Mouse (Mus musculus): Measurements from ENCODE around the gene Egf. TPM values are rescaled to one million over a fixed set of nuclear protein-coding genes. Genes with fewer than 3 reads are reported as not detected.
"Not testable (repeated sequence)": the region's sequence is repeated elsewhere in the genome, so short reads cannot be mapped to it uniquely, and the experiment has no call there.

Gene Egf
- 1 to 10 TPM; 3.8 to 4.5 TPM for total RNA-seq (2021)
- long read RNA-seq, experiment 1, partial matches to known transcripts = 0 of 2 reads
- long read RNA-seq, experiment 1, other reads (novel, unspliced or antisense) = 2 of 2 reads
- long read RNA-seq, experiment 2, partial matches to known transcripts = 0 of 2 reads
- long read RNA-seq, experiment 2, other reads (novel, unspliced or antisense) = 1 of 2 reads

DNA sequence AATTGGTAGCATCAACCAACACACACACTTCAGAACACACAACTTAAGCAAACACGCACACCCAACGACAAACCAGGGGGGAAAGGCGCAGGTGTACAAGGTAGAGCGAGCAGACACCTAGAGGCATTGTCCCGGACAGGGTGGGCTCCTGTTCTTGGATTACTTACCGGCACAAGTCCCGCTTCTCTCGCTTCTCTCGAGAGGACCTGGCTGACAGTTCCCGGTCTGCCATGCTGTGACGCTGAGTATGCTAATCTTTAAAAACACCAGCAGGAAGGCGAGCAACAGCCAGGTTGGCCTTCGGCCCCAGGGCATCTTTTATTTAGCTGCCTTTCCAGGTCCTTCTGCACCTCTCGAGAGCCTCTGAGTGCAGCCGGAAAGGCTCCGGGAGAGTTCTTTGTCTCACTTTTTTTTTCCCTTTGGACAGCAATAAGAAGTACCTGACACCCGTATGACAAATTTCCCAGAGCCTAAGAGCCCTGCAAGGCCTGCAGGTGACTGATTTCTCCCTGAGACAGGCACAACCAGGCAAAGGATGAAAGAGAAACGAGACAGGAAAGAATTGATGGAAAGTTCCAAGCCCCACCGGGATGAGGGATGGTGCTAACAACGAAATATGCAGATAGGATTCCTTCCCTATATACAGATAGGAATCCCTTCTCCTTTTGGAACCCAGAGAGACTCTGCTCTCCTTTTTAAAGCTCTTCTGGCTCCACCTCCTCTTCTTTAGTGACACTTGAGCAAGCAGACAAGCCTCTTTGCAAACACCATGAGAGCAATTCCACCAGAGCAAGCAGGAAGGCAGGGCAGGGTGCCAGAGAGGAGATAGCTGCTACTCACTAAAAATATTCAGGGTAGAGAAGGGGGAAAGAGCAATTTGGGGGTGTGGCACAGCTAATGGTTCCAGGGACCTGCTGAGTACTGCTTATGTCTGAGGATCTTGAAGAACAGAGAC lies at the start of gene Egf:
TSS of gene Egf (minus strand) at position 667 of the 955 bp plus-strand sequence.
- no peak for DNase-seq (ENCODE audit: low spot score in 2 of 2)

DNA sequence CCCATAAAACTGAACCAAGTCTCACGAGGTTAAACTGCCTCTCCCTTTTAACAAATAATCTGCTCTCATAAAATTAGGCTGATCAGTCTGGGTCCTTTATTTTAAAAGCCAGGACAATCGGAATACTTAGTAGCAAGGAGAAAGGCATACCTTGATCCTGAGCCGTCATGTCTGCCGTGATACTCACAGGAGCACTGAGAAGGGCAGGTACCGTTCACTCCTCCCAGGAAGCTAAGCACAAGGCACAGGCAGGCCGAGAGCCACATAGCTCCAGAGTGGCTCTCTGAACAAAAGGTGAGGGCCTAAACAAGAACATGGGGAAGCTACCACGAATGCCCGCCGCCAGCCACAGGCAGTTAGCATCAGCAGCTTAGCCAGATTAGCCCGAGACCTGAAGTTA lies 48.6 kb upstream of the Egf start, which contains the start of gene Lrit3:
TSS of gene Lrit3 (minus strand) at position 266 of the 400 bp plus-strand sequence.
- DNase-seq (ENCODE audit: low spot score in 2 of 2) = no peak

DNA sequence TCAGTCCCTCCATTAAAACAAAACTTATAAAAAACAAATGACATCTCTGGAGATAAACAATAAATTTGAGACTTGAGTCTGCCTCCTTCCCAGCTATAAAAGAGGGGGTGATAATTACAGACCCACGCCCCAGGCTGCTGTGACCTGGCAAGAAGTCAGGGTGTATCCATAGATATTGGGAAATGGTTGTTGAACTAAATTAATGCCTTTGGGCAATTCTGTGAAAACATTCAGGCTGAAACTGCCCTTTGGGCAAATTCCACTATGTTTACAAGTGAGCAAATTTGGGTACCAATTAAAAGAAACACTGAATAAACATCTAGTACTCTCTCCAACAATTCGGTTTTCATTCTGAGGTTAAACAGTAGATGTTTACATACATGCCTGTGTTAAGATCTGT lies 43.9 kb upstream of the Egf start:
- DNase-seq (ENCODE audit: low spot score in 2 of 2) = no peak

DNA sequence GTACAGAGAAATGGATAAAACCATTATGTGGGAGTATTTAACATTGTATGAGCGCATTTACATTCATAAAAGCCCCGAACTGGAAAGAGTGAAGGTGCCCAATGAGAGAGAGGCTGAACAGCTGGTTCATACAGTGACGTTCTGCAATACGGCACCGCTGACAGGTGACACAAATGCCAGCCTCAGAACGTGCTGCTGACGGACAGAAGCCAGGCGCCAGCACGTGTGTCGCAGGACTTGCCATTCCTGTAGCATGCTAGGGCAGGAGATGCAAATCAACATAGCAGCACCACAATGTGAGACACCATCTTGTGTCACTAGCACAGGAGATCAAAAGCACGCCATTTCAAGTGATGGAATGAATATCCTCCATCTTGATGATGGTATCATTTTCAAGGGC lies 43.4 kb upstream of the Egf start:
- DNase-seq (ENCODE audit: low spot score in 2 of 2) = no peak

DNA sequence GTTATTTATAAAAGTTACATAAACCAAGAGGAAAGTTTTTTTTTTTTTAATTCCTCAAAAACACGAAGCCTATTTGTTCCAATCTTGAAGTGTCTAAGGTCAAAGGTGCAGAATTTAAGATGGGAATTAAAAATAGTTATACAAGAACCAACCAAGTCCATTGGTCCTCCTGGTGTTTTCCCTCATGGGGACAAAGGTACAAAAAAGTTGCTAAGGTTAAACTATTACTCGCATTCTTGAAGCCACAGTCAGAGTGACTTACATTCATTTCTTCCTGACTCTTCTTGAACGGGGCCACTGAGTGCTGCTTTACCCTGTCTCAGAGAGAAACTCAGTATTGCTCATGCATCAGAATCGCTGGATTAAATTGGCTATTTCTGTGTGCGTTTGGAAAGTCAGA lies 42.2 kb upstream of the Egf start:
- DNase-seq (ENCODE audit: low spot score in 2 of 2) = no peak

DNA sequence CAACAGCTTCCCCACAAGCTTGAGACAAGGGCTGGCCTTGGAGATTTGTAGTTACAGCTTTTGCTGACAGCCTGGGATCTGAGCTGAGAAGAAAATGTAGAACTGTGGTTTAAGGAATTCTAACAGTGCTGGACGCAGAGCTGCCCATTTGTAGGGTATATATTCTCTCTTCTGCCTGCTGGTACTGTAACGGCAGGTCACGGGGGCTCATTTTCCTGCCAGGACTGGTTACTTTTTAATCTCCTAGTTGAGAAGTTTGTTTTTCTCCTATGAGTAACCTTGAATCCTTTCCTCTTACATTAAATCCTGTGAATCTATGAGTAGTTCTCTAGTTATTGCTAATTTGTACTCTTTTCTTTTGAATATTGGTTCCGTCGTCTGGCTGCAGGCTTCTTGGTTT lies 38.7 kb upstream of the Egf start:
- DNase-seq (ENCODE audit: low spot score in 2 of 2) = no peak

DNA sequence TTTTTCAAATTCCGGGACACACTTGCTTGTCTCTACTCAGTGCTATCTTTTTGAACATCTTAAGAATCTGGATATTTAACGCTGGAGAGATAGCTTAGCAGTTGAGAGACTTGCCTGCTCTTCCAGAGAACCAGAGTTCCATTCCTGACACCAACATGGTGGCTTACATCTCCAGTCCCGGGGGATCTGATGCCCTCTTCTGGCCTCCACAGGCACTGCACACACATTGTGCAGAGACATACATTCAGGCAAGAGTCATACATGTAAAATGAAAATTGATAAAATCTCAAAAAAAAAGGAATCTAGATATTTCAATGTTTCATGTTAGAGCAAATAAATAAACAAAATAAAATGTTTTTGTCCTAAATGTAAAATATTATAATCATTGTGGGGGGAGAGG lies 27.6 kb upstream of the Egf start:
- DNase-seq (ENCODE audit: low spot score in 2 of 2) = no peak

DNA sequence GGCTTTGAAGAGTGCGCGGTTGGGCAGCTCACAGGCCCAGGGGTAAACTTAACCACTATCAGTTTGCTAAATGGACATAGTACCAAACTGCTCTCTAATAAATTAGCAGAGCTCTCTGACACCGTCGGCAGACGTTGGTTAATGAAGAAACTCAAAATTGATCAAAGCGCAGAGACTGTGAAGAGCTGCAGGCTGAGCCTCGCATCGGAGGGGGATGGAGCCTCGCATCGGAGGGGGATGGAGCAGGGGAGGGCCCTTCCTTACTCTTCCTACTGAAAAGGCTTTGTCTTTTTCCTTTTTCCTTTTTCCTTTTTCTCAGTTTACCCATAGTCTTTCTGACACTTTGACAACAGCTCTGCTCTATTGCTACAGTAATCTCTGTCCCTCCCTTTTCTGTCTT lies 26.3 kb upstream of the Egf start:
- DNase-seq (ENCODE audit: low spot score in 2 of 2) = no peak

DNA sequence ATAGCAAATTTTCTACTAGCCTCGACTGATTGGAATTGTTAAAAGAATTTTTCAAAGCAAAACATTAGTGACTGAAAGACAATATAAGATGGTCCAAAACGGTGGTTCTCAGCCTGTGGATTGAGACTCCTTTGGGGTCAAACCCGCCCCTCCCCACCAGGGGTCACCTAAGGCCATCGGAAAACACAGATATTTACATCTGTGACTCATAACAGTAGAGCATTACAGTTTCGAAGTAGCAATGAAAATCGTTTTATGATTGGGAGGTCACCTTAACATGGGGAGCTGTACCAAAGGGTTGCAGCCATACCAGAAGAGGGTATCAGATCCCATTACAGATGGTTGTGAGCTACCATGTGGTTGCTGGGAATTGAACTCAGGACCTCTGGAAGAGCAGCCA lies 16.1 kb upstream of the Egf start:
- DNase-seq (ENCODE audit: low spot score in 2 of 2) = no peak

DNA sequence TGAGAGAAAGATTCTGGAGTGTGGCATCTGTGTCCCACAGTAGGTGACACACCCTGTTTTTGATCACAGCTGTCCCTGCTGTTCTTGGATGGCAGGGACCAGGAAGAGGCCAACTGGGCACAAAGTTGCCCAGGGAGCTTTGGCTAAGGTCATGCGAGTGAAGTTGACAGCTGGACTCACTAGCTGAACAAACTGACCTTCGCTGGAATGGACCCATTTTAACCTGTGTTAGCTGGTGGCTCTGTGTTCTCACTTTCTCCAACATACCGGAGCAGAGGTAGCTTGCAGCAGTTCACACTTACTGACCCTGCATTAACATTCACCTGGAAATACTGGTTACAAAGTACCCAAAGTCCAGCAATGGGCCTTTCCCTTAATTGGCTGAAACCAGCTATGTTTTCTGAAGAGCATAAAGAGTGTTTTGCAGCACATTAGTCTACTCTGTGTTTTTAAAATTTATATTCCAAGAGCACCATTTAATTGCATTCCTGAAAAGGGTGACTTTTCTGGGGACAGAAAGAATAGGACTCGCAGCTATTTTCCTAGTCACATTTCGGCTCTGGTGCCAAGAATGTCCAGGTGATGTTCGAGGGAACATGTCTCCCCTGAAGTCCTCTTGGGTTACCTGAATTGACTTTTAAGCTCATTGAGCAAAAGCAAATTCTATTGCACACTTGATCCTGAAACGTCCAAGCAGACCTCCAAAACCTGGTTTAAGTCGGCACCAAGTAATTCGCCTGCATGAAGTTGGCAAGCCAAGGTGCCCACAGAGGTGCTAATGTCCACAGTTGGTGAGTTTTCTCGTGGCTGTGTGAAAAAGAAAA lies 12.1 kb upstream of the Egf start:
- DNase-seq (ENCODE audit: low spot score in 2 of 2) = no peak

DNA sequence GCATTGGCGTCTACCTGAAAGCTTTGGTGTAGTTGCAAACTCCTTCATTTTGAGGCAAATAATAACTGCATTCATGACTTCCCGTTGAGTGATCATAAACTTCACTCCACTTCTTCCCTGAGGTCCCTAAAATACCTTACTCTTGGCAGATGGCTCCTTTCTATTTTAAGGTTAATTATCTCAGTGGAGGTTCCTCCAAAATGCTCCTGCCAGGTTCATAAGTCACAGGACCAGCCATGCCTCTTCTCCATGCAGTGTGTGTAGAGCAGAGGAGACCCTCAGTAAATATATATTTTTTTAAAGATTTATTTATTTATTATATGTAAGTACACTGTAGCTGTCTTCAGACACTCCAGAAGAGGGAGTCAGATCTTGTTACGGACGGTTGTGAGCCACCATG lies 11.0 kb upstream of the Egf start:
- DNase-seq (ENCODE audit: low spot score in 2 of 2) = no peak

DNA sequence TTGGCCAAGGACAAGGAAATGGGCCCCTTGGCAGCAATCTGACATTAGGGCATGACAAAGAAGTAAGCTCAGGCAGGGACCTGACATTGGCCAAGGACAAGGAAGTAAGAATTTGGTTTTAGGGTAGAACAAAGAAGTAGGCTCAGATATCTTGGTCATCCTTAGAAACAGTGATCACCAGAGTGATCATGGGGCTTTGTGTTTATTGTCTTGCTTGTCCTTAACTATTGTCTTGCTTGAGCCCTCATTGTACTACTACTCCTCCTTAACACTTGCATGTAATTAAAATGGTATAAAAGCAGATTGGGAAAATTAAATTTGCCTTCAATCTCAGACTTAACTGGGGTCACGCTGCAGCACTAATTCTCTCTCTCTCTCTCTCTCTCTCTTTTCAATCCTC lies 2.5 kb upstream of the Egf start:
- not testable (repeated sequence) for DNase-seq (ENCODE audit: low spot score in 2 of 2)

DNA sequence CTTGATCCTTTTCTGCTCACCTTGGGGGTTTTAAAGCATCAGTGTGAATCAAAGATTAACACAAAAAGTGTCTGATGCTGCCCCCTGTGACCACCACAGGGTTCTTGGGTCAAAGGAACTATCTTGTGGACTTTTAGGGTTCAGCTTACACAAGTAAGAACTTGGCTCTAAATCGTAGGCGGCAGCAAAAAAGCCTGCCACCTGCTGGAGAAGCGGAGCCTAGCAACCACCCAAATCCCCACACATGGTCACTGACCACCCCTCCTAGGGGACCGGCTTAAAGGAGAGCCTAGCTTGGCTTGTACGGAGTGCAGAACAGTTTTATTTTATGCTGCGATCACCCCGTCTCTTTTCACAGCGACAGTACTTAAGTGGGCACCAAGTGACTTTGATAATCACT lies 10.3 kb downstream of the Egf start:
- no peak for DNase-seq (ENCODE audit: low spot score in 2 of 2)

DNA sequence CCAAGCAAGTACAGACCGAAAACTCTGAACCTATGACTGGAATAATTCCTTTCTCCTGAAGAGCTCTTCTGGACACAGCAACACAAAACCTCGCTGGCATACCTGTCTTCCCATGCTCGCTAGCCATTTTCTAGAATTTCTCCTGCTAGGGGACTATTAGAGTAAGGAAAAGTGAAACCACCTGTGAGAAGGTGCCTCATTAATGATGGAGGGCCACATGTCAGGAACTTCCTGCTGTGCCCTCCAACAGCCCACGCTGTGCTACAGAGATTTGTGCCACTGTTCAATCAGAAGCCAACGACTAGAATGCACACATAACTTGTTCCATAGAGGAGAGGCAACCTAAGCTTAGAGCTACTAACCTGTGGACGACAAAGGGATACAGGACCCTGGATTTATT lies 12.3 kb downstream of the Egf start:
- DNase-seq (ENCODE audit: low spot score in 2 of 2) = no peak

DNA sequence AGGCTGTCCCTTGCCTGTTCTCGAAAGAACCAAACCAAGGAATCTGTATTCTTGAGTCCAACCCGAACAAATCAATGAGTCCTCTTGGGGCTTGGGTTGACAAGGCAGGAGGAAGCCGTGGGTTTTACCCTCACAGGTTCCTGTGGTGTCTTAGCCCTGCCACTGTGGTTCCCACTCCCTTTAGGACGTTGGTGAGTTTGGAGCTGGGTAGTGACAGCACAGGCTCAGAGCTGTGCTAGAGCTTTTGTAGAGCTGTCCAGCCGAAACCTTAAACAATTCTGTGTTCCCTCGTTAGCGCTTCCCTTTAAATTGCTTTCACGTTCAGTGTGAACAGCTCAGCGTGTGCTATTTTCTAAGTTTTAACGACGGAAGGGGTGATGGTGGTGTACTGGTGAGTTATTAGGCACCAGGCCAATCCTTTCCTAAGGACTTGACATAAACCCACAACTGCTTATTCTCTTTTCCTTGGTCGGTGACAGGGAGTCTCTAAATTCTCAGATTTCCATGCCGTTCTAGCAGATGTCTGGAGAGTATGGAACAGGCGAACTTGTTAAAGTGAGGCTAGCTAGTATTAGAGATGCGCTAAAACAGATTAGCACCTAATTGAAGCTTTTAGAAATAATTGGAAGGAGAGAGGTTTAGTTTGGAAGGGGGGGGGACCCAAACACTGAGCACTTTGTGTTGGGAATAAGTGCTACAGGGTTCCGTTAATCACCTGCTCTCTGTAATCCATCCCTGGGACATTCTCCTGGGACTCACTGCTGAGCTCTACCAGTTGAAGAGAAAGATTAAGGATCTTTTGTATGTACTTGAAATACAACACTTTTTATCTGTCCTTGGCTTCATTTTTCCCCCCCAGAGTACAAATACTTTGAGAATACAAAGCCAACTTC lies 16.6 kb downstream of the Egf start:
- DNase-seq (ENCODE audit: low spot score in 2 of 2) = no peak

DNA sequence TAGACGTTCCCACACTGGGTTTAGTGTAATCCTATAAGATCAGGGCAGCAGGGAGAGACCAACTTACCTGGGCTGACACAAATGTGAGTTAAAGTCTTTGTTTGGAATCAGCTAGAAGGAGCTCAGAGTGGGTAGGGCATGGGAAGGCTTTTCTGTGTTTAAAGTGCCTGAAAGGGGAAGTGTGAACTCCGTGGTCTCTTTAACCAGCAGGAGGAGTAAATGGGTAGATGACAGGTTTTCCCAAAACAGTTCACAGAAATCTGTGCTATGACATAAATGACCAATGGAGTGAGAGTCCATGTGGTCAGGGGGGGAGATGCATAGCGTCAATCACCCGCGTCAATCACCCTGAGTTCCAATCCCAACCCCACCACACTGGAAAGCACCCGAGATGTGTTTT lies 23.5 kb downstream of the Egf start:
- DNase-seq (ENCODE audit: low spot score in 2 of 2) = no peak

DNA sequence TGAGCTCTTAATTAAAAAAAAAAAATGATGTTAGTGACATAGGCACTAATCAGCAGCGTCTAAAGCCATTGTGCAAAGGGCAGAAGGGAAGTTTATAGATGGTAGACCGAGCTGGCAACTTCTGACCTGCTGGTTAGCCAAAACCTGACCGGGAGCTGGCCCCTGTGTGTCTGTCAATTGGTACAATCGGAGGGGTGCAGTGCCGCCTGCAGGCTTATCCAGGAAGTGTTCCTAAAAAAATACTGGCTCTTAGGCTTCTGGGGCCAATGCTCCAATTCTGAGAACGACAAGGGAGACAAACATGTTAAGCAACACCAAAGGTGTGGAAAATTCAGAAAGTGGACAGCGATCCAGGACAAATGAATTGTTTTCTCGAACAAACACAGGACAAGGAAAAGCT lies 24.7 kb downstream of the Egf start:
- no peak for DNase-seq (ENCODE audit: low spot score in 2 of 2)

DNA sequence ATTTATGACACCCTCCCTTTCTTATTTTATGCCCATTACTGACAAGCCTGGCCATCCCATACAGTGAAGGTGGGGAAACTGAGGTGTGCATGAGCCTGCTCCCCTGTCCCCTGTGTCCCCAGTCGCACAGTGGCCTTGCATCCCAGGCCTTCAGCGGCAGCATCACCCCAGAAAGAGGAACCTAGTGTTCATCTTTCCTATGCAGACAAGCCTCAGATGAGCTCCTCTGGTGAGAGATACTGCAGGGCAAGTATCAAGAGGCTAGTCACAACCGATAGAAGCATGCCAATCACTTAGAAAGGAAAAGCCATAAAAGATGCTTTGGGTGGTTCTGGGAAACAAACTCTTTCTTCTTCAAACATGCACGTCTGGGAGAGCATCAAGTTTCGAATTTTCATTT lies 25.2 kb downstream of the Egf start:
- DNase-seq (ENCODE audit: low spot score in 2 of 2) = no peak

DNA sequence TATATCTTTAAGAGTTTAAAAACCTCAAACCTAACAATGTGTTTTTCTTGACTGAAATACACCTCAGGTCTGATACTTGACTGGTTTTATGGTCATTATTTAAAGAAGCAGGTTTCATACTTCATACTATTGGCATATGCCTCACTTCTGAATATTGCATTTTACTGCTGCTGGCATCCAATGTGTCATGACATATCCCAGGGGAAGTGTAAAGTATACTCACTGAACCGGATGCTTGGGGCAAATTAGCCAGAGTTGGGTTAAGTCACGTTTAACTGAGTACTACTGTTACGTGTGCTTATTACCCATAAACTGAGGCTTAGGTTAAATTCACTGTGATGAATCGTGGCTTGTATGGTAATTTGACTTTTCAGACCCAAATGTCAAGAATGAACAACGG lies 29.5 kb downstream of the Egf start:
- DNase-seq (ENCODE audit: low spot score in 2 of 2) = no peak

DNA sequence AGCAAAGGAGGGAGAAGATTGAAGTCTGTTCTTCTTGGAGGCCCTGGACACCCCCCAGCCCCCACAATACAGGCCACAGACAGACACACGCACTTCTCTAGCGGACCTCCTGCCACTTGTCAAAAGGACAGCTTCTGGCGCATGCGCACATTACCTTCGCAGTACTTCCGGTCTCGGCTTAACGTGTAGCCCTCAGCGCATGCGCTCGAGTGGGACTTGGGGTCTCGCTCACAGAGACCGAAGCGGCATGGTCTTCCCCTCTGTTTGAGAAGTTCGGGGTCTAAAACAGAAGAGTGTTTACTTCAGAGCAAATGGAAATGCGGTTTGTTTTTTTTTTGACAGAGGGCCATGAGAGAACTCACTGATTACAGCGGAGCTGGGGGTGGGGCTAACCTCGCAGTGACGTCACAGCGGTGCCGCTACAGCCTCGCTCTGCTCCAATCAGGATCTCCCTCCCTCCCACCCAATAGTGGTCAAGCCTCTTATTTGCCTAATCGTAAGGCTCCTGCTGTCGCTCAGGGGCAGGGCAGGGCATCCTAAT lies 30.1 kb downstream of the Egf start:
- peak; percentile 75 to 89 for DNase-seq (ENCODE audit: low spot score in 2 of 2)

DNA sequence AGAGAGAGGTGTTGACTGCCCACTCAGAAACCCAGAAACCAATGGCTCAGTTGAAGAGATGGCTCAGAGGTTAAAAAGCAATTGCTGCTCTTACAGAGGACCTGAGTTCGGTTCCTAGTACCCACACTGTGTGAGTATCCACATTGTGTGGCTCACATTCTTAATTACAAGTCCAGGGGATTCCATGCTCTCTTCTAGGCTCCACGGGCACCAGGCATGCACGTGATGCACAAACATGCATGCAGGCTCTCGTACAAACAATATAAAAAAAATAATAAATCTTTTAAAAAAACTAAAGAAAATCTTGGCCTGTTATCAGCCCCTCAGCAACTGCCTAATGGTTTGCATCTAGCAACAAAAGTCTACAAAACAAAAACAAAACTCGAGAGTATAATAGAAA lies 30.6 kb downstream of the Egf start:
- DNase-seq (ENCODE audit: low spot score in 2 of 2) = no peak

Data from adrenal gland, postnatal 4 days (tissue).